Mouse (Mus musculus): Measurements from ENCODE around the gene Col4a1.

DNA sequence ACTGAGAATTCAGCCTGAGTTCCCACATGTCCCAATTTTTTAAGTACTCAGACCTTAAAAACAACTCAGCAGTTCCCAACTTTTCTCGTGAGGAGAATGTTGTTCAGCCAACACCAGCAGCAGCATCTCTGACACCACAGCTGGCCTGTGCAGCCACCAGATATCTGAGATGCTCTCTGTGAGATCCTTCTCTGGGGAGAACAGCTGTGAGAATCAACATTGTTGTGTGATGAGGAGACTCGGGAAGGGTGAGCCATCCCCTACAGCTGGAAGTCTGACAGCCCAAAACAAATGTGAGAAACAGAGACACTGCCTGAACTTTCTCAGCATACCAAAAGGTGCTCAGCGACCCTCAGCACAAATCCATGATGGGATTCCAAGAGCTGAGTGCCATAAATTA, 20.0 kb downstream of the Col4a1 start:
- TF ChIP-seq CTCF (conservative IDR thresholded peaks at IDR 0.05; ENCODE audit: low read length) (no peak), POU5F1 (IDR thresholded peaks at IDR 0.05; ENCODE audit: borderline replicate concordance, low read length) (no peak), NANOG (IDR thresholded peaks at IDR 0.05; ENCODE audit: borderline replicate concordance, low read length) (no peak)

Data from E14TG2a.4 (cell line).